ENCODE assay signal across 8 mouse cellular contexts in genomic region chr4:142160041-142160440, GRCm38 (mm10).
A peak's percentile ranks its signal among the peaks of the same experiment; 100 is the strongest.
DNase-seq lines count a peak whose midpoint lies in the region; ATAC-seq lines count a peak whose summit lies in the region.

No protein-coding gene starts in this region.

- H3K9me3 ChIP-seq in hindbrain, embryonic 16.5 days (ENCODE audit: control insufficient read depth, low read length) = peaks cover 10% of the 10 kb centered on the region

- 28% methylated on average over 8 of the region's 8 CpGs for WGBS in hindbrain, embryonic 16.5 days

- no peak overlapping the region for H3K9ac ChIP-seq in hindbrain, embryonic 16.5 days (ENCODE audit: low read depth, low read length)

- peaks cover 2% of the 10 kb centered on the region; the same call in 1 of the 2 replicates for H3K4me1 ChIP-seq in hindbrain, embryonic 16.5 days (ENCODE audit: control insufficient read depth, insufficient read depth, low read depth, low read length)

- H3K27ac ChIP-seq in hindbrain, embryonic 16.5 days (ENCODE audit: low read depth, low read length) = no peak overlapping the region

- H3K4me2 ChIP-seq in hindbrain, embryonic 16.5 days (ENCODE audit: low read length) = no peak overlapping the region

- no peaks in the 10 kb centered on the region for H3K27me3 ChIP-seq in hindbrain, embryonic 16.5 days (replicated peaks; ENCODE audit: control insufficient read depth, insufficient read depth, low read length)

- H3K4me3 ChIP-seq in hindbrain, embryonic 16.5 days (ENCODE audit: low read length) = no peak overlapping the region

- ATAC-seq in hindbrain, embryonic 16.5 days = peak; percentile 40
- no peak for ATAC-seq in megakaryocyte progenitor cell, adult 5-6 weeks (replicated peaks; ENCODE audit: poor library complexity)

- H3K36me3 ChIP-seq in hindbrain, embryonic 16.5 days (ENCODE audit: control insufficient read depth, insufficient read depth, low read length) = peaks cover 4% of the 10 kb centered on the region

- DNase-seq in adrenal gland, postnatal 14 days = peak; percentile 63
- DNase-seq in adrenal gland, postnatal 25 days = no peak
- peak; percentile 45 for DNase-seq in right cerebral cortex, adult 18-20 months
- no peak for DNase-seq in right cerebral cortex, postnatal 4 days
- no peak for DNase-seq in c-Kit-positive CD71-positive TER-119-positive erythroid progenitor cells, embryonic 14.5 days (ENCODE audit: low spot score)
- no peak for DNase-seq in spleen, postnatal 10 days (ENCODE audit: low spot score in 2 of 2)

Comparison
In these comparisons a context has a peak if more than half of its experiments do, and no peak if none do; other contexts are left out.
1. DNase-seq: peak in adrenal gland, postnatal 14 days (single experiment) and right cerebral cortex, adult 18-20 months (single experiment); none in adrenal gland, postnatal 25 days (single experiment), right cerebral cortex, postnatal 4 days (single experiment), c-Kit-positive CD71-positive TER-119-positive erythroid progenitor cells, embryonic 14.5 days (single experiment) and spleen, postnatal 10 days (0 of 2).